Mouse (Mus musculus): ENCODE measurements around the gene Mme. TPM values are rescaled to one million over a fixed set of nuclear protein-coding genes. Genes with fewer than 3 reads are reported as not detected.

Gene Mme
- 21.8 TPM for polyA plus RNA-seq (2014; fragmentation: Illumina TruSeq; extraction: RNeasy Lipid Tissue Mini Kit (QIAGEN cat#74804); ENCODE audit: insufficient read depth, low read depth, low replicate concordance)

GRCm38 (mm10) chr3:63241099-63241587, at the start of gene Mme:
Gene Mme (plus strand): TSS chr3:63241537.

Other genes with a start within 250 kb of the Mme start
- not detected for gene Gm34302, start 242.3 kb downstream of the Mme start, polyA plus RNA-seq (2014; fragmentation: Illumina TruSeq; extraction: RNeasy Lipid Tissue Mini Kit (QIAGEN cat#74804); ENCODE audit: insufficient read depth, low read depth, low replicate concordance)